Mouse (Mus musculus) cerebellum, adult 2 months (tissue): ENCODE results near the gene Adap2.

ENCODE experiments used
- CTCF ChIP-seq: fragments of 200-500 bp; IDR thresholded peaks from 2 replicates; pipeline ENCODE4 v1.5.1; 2011; ENCODE audit warnings: low read depth, mild to moderate bottlenecking, control low read depth, low read length, moderate library complexity, borderline replicate concordance; ENCODE audit not compliant: insufficient read depth
- POLR2A ChIP-seq: fragments of 200-500 bp; IDR thresholded peaks from 2 replicates; pipeline ENCODE4 v1.6.1; 2011; ENCODE audit warnings: low read length, control low read depth, borderline replicate concordance; ENCODE audit not compliant: insufficient read depth

GRCm38 (mm10) chr11:80132050-80132449 is 21.9 kb upstream of the Adap2 start:
- no peak for TF ChIP-seq CTCF
- no peak for TF ChIP-seq POLR2A
